Mouse (Mus musculus): ENCODE results near the gene Usp25.

Gene Usp25

GRCm38 (mm10) chr16:77140651-77141050, 127.1 kb downstream of the Usp25 start:
- peak; percentile 60 for DNase-seq (ENCODE audit: low read depth, low spot score)

GRCm38 (mm10) chr16:77146801-77147200, 133.3 kb downstream of the Usp25 start:
- no peak for DNase-seq (ENCODE audit: low read depth, low spot score)

GRCm38 (mm10) chr16:77150338-77150737, 136.8 kb downstream of the Usp25 start:
- no peak for DNase-seq (ENCODE audit: low read depth, low spot score)

GRCm38 (mm10) chr16:77150884-77151283, 137.4 kb downstream of the Usp25 start:
- DNase-seq (ENCODE audit: low read depth, low spot score) = no peak

GRCm38 (mm10) chr16:77152288-77152687, 138.8 kb downstream of the Usp25 start:
- no peak for DNase-seq (ENCODE audit: low read depth, low spot score)

- DNase-seq (ENCODE audit: low read depth, low spot score) = no peak
These were observed 139.8 kb downstream of the Usp25 start for GRCm38 (mm10) chr16:77153216-77153715.

- DNase-seq (ENCODE audit: low read depth, low spot score) = no peak
These were observed 140.3 kb downstream of the Usp25 start for GRCm38 (mm10) chr16:77153815-77154214.

GRCm38 (mm10) chr16:77154831-77155230, 141.3 kb downstream of the Usp25 start:
- no peak for DNase-seq (ENCODE audit: low read depth, low spot score)
